Mouse (Mus musculus): ENCODE measurements around the gene Tfap4. TPM values are rescaled to one million over a fixed set of nuclear protein-coding genes. Genes with fewer than 3 reads are reported as not detected.

Gene Tfap4
- polyA plus RNA-seq, 1 experiment: 5.0 TPM

- TF ChIP-seq CTCF (IDR thresholded peaks at IDR 0.05; ENCODE audit: extremely low read depth, insufficient read depth, low read length) (no peak), POLR2A (IDR thresholded peaks at IDR 0.05; ENCODE audit: extremely low read depth, insufficient read depth, low read length) (peak; percentile 85)
Observed at GRCm38 (mm10) chr16:4558384-4558979, 1.2 kb downstream of the Tfap4 start.

DNA sequence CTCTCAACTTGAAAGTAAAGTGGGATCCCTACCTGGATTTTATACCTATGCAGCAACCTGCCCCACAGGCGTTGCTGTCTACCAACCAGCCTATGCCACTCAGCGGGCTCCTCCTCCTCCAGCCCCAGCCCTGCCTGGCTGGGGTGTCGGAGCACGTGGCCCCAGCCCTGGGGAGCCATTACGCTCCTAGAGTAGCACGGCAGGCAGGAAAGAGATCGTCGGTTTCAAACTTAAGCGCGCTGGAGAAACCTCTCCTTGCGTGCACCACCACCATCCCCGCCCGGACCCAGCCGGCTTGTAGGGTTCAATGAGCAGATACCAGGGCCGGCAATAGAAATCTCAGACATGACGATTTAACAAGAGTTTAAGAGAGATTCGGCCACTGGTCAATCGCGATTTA is 1.7 kb downstream of the Tfap4 start:
- Histone ChIP-seq H3K27ac (ENCODE audit: insufficient read depth, low read length) (no peak overlapping the region), H3K4me3 (ENCODE audit: insufficient read depth, low read length) (peak overlapping the region; percentile 77), H3K4me1 (ENCODE audit: control insufficient read depth, insufficient read depth, low read length) (no peaks in the 10 kb centered on the region)
- no peak for TF ChIP-seq CTCF (IDR thresholded peaks at IDR 0.05; ENCODE audit: extremely low read depth, insufficient read depth, low read length)
- TF ChIP-seq POLR2A (IDR thresholded peaks at IDR 0.05; ENCODE audit: extremely low read depth, insufficient read depth, low read length): peak; percentile 30; the same call in 1 of the 2 replicates

More at GRCm38 (mm10) chr16:4558384-4558979, 1.2 kb downstream of the Tfap4 start:
- Histone ChIP-seq H3K4me3 (ENCODE audit: insufficient read depth, low read length) (peak overlapping the region; percentile 77), H3K4me1 (ENCODE audit: control insufficient read depth, insufficient read depth, low read length) (no peaks in the 10 kb centered on the region), H3K27ac (ENCODE audit: insufficient read depth, low read length) (no peak overlapping the region)

DNA sequence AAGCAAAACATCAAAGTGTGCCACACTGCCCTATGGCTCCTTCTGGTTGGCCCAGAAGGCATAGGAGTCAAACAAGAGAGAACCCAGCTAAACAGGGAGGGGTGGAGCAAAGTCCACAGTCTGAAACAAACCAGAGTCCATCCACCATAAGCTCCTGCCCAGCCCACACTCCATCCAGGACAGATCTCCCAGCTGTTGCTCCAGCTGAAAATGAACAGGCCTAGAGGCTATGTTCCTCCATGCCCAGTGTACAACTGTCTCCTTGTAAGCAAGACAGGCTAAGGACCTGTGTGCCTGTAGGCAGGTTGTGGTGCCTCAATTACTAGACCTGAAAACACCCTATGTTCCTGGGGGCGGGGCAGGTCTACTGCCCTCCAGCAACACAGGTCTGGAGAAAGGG is 2.6 kb downstream of the Tfap4 start:
- TF ChIP-seq POLR2A (IDR thresholded peaks at IDR 0.05; ENCODE audit: extremely low read depth, insufficient read depth, low read length) (no peak), CTCF (IDR thresholded peaks at IDR 0.05; ENCODE audit: extremely low read depth, insufficient read depth, low read length) (no peak)
- Histone ChIP-seq H3K4me3 (ENCODE audit: insufficient read depth, low read length) (no peak overlapping the region), H3K4me1 (ENCODE audit: control insufficient read depth, insufficient read depth, low read length) (no peaks in the 10 kb centered on the region), H3K27ac (ENCODE audit: insufficient read depth, low read length) (no peak overlapping the region)

DNA sequence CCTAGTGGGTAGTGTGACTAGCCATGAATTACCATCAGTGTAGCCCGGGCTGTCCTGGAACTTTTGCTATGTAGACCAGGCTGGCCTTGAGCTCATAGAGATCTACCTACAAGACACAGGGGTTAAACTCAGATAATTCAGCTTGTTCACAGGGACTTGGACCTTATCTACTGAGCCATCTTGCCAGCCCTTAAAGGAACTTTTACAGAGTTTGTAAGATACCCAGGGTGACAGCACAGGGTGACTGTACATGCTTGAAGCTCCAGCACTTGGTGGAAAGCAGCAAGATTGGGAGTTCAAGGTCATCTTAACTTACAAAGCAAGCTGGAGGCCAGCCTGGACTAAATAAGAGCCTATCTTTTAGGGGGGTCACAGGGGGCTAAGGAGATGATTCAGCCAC is 4.1 kb downstream of the Tfap4 start:
- Histone ChIP-seq H3K4me3 (ENCODE audit: insufficient read depth, low read length) (no peak overlapping the region), H3K4me1 (ENCODE audit: control insufficient read depth, insufficient read depth, low read length) (no peaks in the 10 kb centered on the region), H3K27ac (ENCODE audit: insufficient read depth, low read length) (no peak overlapping the region)
- TF ChIP-seq CTCF (IDR thresholded peaks at IDR 0.05; ENCODE audit: extremely low read depth, insufficient read depth, low read length) (no peak), POLR2A (IDR thresholded peaks at IDR 0.05; ENCODE audit: extremely low read depth, insufficient read depth, low read length) (no peak)

GRCm38 (mm10) chr16:4552829-4553550 is 6.7 kb downstream of the Tfap4 start:
- Histone ChIP-seq H3K4me1 (ENCODE audit: control insufficient read depth, insufficient read depth, low read length) (no peaks in the 10 kb centered on the region), H3K4me3 (ENCODE audit: insufficient read depth, low read length) (no peak overlapping the region), H3K27ac (ENCODE audit: insufficient read depth, low read length) (no peak overlapping the region)
- TF ChIP-seq CTCF (IDR thresholded peaks at IDR 0.05; ENCODE audit: extremely low read depth, insufficient read depth, low read length) (no peak), POLR2A (IDR thresholded peaks at IDR 0.05; ENCODE audit: extremely low read depth, insufficient read depth, low read length) (no peak)

DNA sequence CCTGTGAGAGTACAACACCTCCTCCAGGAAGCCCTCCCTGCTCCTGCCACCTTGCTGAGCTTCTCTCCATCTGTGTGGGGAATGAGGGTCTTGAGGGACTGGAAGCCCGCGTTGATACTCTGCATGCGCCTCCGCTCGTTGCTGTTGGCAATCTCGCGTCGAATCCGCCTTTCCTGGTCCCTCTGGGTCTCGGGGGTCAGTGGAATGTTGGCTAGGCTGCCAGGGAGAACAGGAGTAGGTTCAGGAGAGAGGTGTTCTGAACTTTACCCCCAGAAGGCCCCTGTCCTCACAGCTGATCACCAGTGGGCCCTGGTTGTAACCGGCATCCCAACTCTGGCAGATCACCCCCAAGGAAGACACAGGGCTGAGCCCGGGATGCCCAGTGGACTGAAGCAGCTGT is 7.8 kb downstream of the Tfap4 start:
- no peak overlapping the region for H3K27ac ChIP-seq (ENCODE audit: insufficient read depth, low read length)
- no peaks in the 10 kb centered on the region for H3K4me1 ChIP-seq (ENCODE audit: control insufficient read depth, insufficient read depth, low read length)
- no peak overlapping the region for H3K4me3 ChIP-seq (ENCODE audit: insufficient read depth, low read length)
- TF ChIP-seq POLR2A (IDR thresholded peaks at IDR 0.05; ENCODE audit: extremely low read depth, insufficient read depth, low read length): no peak
- no peak for TF ChIP-seq CTCF (IDR thresholded peaks at IDR 0.05; ENCODE audit: extremely low read depth, insufficient read depth, low read length)

DNA sequence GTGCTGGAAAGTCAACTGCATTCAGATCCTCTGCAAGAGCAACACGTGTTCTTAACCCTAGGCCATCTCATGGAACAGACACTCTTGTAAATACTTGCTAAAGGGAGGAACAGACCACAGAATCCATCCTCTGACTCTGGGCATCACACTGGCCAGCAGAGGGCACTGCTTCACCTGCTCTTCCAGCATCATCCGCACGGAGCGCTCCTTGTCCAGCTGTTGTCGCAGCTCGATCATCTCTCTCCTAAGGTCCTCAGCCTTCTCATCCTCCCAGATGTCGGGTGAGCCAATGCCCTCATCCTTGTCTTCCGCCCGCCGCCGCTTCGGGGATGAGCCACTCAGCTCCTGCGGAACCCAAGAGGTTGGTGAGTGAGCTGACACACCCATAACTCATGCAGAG is 8.6 kb downstream of the Tfap4 start:
- no peaks in the 10 kb centered on the region for H3K4me1 ChIP-seq (ENCODE audit: control insufficient read depth, insufficient read depth, low read length)
- H3K27ac ChIP-seq (ENCODE audit: insufficient read depth, low read length): no peak overlapping the region
- no peak overlapping the region for H3K4me3 ChIP-seq (ENCODE audit: insufficient read depth, low read length)
- TF ChIP-seq POLR2A (IDR thresholded peaks at IDR 0.05; ENCODE audit: extremely low read depth, insufficient read depth, low read length) (no peak), CTCF (IDR thresholded peaks at IDR 0.05; ENCODE audit: extremely low read depth, insufficient read depth, low read length) (peak; percentile 99)

GRCm38 (mm10) chr16:4548953-4549688 is 10.5 kb downstream of the Tfap4 start:
- no peaks in the 10 kb centered on the region for H3K4me1 ChIP-seq (ENCODE audit: control insufficient read depth, insufficient read depth, low read length)

DNA sequence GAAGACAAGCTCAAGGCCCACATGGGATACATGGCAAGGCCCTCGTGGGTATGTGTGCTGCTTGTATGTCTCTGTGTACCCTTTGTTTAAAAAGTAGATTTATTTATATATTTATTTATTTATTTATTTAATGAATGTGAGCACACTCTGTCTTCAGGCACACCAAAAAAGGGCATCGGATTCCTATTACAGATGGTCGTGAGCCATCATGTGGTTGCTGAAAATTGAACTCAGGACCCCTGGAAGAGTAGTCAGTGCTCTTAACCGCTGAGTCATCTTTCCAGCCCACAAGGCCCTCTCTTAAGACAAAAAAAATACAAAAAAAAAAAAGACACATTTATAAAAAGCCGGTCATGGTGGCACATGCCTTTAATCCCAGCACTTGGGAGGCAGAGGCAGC is 12.0 kb downstream of the Tfap4 start:
- TF ChIP-seq CTCF (IDR thresholded peaks at IDR 0.05; ENCODE audit: extremely low read depth, insufficient read depth, low read length): no peak
- no peak for TF ChIP-seq POLR2A (IDR thresholded peaks at IDR 0.05; ENCODE audit: extremely low read depth, insufficient read depth, low read length)
- H3K4me3 ChIP-seq (ENCODE audit: insufficient read depth, low read length): no peak overlapping the region
- H3K4me1 ChIP-seq (ENCODE audit: control insufficient read depth, insufficient read depth, low read length): no peaks in the 10 kb centered on the region
- no peak overlapping the region for H3K27ac ChIP-seq (ENCODE audit: insufficient read depth, low read length)

More at GRCm38 (mm10) chr16:4548953-4549688, 10.5 kb downstream of the Tfap4 start:
- no peak overlapping the region for H3K4me3 ChIP-seq (ENCODE audit: insufficient read depth, low read length)
- no peak overlapping the region for H3K27ac ChIP-seq (ENCODE audit: insufficient read depth, low read length)
- TF ChIP-seq POLR2A (IDR thresholded peaks at IDR 0.05; ENCODE audit: extremely low read depth, insufficient read depth, low read length) (no peak), CTCF (IDR thresholded peaks at IDR 0.05; ENCODE audit: extremely low read depth, insufficient read depth, low read length) (no peak)
